Mouse (Mus musculus) layer of hippocampus, adult 2 months (tissue): ENCODE data around the gene Mogat2. TPM values are rescaled to one million over a fixed set of nuclear protein-coding genes. Genes with fewer than 3 reads are reported as not detected.

Experiments used
- DNase-seq, 2 experiments: peaks; one replicate each; pipeline ENCODE4 v3.0.0; 2022; ENCODE audit warnings: low spot score in 2 of 2
- H3K27ac ChIP-seq: fragments of 200-600 bp; 2 replicates; pipeline ENCODE4 v1.8.1; 2022
- H3K4me3 ChIP-seq: fragments of 200-600 bp; 2 replicates; pipeline ENCODE4 v1.8.1; 2022; ENCODE audit warnings: mild to moderate bottlenecking
- CTCF ChIP-seq: fragments of 200-600 bp; conservative IDR thresholded peaks from 2 replicates; pipeline ENCODE4 v1.8.1; 2022; ENCODE audit warnings: antibody characterized with exemption, mild to moderate bottlenecking, moderate library complexity
- total RNA-seq, 2 experiments: library from RNA; stranded (reverse); gene quantifications; 2 replicates each; pipeline ENCODE4 v1.2.3; 2021

Gene Mogat2
- total RNA-seq, 2 experiments from 2014 or later: not detected

DNA sequence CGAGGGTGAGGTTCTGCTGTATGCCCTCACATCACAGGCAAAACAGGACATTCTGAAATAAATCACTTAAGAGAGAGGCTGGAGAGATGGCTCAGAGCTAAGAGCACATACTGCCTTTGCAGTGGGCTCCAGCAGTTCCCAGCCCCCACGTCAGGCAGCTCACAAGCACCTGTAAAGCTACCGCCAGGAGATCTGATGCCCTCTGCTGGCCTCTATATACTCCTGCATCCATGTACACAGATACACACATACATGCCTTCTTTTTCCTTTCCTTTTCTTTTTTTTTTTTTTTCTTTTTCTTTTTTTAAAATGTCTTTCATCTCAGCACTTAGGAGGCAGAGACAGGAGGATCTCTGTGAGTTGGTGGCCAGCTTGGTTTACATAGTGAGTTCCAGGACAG is 23.5 kb upstream of the Mogat2 start:
- Histone ChIP-seq H3K27ac (no peak overlapping the region), H3K4me3 (no peak overlapping the region)
- DNase-seq: no peak
- peak; percentile 58 for TF ChIP-seq CTCF

DNA sequence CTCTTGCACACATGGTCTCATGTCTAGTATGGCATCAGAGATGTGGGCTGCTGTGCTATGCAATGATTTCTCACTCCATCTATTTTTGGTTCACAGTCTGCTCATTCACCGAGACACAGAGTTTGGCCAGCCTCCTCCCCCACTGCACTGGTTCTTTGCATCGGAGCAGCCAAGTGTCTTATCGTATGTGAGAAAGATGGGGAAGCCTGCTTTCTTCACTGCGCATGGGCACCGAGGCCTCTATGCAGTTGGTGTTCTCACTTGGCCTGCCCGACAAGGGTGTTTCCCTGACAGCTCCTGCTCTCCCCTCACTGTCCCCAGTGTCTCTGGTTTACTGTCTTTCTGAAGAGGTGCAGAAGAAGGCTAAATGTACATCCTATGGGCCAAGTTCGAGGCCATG is 16.6 kb upstream of the Mogat2 start:
- TF ChIP-seq CTCF: no peak
- H3K27ac ChIP-seq: peak overlapping the region; percentile 28; the same call in 1 of the 2 replicates
- peak; percentile 27 to 43 for DNase-seq
- no peak overlapping the region for H3K4me3 ChIP-seq

DNA sequence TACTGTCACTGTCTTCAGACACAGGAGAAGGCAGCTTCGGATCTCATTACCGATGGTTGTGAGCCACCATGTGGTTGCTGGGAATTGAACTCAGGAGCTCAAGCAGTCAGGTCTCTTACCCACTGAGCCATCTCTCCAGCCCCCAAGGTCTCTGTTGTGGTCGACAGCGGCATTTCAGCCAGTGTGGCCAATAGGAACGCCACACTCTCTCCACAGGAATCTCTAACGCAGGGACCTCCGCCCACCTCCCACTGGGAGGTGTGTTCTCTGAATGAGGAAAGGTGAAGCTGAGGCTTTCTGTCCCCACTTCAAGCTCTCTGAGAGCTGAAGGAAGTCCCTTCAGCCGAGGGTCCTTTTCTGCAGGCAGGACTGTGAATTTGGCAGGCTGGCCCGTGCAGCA is 12.0 kb upstream of the Mogat2 start:
- no peak for TF ChIP-seq CTCF
- Histone ChIP-seq H3K27ac (no peak overlapping the region), H3K4me3 (no peak overlapping the region)
- DNase-seq: no peak

GRCm38 (mm10) chr7:99249582-99249911 is 11.1 kb upstream of the Mogat2 start:
- H3K27ac ChIP-seq: no peak overlapping the region
- peak overlapping the region; percentile 48 for H3K4me3 ChIP-seq
- DNase-seq: peak; percentile 51 to 62
- TF ChIP-seq CTCF: peak; percentile 94

DNA sequence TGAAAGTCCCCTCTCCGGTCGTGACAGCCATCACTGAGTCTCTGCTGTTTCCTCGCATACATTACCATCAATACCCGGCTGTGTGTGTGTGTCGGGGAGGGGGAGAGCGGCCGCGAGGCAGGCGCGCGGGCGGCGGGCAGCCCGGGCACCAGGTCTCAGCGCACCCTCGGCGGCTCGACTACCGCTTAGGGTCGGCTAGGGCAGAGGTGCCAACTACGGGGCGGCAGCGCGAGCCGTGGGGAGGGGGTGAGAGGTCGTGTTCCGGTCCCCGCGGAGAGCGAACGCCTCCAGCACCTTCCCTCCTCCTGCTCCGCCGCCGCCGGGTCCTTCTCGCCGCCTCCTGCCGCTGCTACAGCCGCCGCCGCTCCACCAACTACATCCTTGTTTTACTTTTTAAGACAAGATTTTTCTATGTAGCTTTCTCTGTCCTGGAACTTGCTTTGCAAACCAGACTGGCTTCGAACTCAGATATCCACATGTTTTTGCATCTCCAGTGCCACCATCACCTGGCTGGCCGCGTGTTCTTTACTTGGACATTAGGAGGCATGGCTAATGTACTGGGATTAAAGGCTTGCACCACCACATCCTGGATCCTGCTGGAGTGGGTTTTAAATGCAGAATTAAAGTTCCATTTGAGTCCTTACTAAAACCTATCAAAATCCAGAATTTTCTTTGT is 10.6 kb upstream of the Mogat2 start:
- no peak for DNase-seq
- Histone ChIP-seq H3K27ac (no peak overlapping the region), H3K4me3 (peak overlapping the region; percentile 48)
- TF ChIP-seq CTCF: no peak

GRCm38 (mm10) chr7:99248157-99248742 is 9.8 kb upstream of the Mogat2 start:
- Histone ChIP-seq H3K27ac (no peak overlapping the region), H3K4me3 (no peak overlapping the region)
- no peak for DNase-seq
- no peak for TF ChIP-seq CTCF

GRCm38 (mm10) chr7:99242097-99242496 is 3.7 kb upstream of the Mogat2 start:
- no peak overlapping the region for H3K27ac ChIP-seq
- no peak for DNase-seq
- TF ChIP-seq CTCF: no peak
- no peak overlapping the region for H3K4me3 ChIP-seq

DNA sequence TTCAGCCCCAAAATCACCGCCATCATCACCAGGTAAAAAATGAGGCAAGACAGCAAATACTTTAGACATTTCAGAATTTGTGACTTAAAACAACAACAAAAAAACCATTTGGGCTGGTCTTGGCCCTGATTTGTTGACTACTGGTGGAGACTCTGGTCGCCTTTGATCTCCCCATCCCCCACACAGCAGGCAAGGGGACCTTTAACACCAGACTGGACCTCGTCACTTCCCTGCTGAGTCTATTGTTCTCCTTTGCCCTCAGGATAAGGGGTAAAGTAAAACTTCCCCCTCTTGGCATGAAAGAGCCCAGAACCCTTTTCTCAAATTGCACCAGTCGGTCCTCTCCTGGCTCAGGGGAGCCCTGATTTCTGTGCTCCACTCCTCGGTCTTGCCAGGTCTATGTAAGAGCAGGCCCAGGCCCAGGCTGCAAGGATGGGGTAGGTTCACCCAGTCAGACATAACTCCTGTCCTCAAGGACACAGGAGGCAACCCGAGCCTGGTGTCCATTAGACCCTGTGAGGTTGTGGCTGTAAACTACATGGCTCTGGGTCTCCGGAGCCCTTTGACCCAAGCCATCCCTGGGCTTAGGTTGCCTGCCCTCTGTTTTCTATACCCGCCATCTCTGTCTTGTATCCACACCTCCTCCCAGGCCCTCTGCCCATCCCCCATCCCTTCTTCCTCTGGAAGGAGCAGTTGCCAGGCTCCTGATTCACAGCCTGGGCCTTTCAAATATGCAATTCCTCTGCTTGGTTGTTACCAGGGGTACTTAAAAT is 1.3 kb downstream of the Mogat2 start:
- no peak for DNase-seq
- no peak for TF ChIP-seq CTCF
- no peak overlapping the region for H3K4me3 ChIP-seq
- no peak overlapping the region for H3K27ac ChIP-seq

DNA sequence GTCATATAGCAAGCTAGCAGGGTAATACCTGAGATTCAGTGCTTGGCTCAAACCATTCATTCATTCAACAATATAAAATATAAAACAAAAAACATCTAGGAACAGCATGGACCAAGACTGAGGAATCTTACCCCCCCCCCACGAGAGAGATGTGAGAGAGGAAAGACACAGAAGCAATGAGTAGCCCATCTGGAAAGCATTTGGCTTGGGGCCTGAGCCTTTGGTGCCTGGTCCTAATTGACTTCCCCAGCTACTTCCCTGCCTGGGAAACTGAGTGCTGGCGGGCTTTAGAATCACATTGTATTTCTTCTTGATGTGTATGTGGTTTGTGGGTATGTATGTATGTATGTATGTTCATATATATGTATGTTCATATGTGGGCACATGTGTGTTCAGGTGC is 2.8 kb downstream of the Mogat2 start:
- TF ChIP-seq CTCF: no peak
- H3K27ac ChIP-seq: no peak overlapping the region
- no peak overlapping the region for H3K4me3 ChIP-seq
- no peak for DNase-seq

DNA sequence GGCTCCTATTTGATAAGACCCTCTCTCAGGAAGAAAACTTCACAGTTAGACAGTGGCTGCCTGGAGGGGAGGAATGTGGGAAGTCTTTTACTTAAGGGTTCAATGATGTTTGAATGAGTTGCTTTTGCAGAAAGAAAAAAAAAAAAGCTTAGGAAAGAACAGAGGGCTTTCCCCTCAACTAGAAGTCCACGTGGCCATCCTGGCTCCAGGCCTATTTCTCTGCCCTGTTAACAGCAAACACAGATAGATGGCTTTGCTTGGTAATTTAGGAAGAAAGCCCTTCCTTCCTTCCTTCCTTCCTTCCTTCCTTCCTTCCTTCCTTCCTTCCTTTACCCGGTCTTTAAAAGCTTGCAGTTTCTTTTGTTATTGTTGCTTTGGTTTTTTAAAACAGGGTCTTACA is 3.5 kb downstream of the Mogat2 start:
- Histone ChIP-seq H3K27ac (no peak overlapping the region), H3K4me3 (no peak overlapping the region)
- DNase-seq: no peak
- TF ChIP-seq CTCF: no peak

GRCm38 (mm10) chr7:99232571-99232970 is 5.8 kb downstream of the Mogat2 start:
- DNase-seq: no peak
- peak; percentile 54 for TF ChIP-seq CTCF
- H3K4me3 ChIP-seq: no peak overlapping the region

DNA sequence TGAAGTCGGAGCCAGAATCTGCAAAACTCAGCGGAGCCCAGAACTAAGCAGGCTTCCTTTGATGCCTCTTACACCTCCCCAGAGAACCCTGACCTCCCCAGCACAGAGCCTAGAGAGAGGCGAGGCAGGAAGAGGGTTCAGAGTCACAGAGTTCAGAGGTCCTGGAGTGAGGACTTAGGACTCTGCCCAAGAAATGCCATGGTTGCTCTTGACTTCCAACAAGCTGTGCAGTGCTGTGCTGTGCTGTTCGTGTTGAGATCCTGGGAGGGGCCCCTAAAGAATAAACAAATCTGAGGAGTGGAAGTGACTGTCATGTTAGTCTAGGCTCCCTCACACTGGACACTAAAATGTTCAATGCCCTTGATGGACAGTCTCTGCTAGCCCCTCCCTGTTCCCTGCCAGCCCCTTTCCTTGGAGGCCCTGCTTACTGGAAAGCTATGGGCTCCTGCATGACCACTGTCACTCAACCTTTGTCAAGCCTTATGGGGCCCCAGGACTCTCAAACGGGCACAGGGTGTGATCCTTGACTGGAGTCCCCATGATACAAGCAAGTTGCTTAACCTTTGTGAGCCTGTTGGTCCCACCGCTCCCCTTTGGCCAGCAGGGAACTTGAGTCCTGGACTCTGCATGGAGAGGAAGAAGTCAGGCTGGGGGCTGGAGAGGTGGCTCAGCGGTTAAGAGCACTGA is 8.2 kb downstream of the Mogat2 start:
- no peak overlapping the region for H3K27ac ChIP-seq
- no peak for DNase-seq

More at GRCm38 (mm10) chr7:99232571-99232970, 5.8 kb downstream of the Mogat2 start:
- H3K27ac ChIP-seq: no peak overlapping the region

GRCm38 (mm10) chr7:99229411-99229810 is 9.0 kb downstream of the Mogat2 start:
- Histone ChIP-seq H3K27ac (no peak overlapping the region), H3K4me3 (no peak overlapping the region)
- peak; percentile 77 for TF ChIP-seq CTCF
- peak; percentile 21 to 40 for DNase-seq

More for the DNA sequence above, 8.2 kb downstream of the Mogat2 start:
- TF ChIP-seq CTCF: no peak
- no peak overlapping the region for H3K4me3 ChIP-seq
